Mouse (Mus musculus) Muller cell, postnatal 12 days (primary cell): ENCODE measurements around the gene Dnaaf3.
"Not testable (repeated sequence)": the region's sequence is repeated elsewhere in the genome, so short reads cannot be mapped to it uniquely, and the experiment has no call there.

Experiments used
- DNase-seq: peaks from one replicate; pipeline ENCODE4 v3.0.0-alpha.2; 2015; ENCODE audit errors: inconsistent ontology term

The Dnaaf3 gene

DNA sequence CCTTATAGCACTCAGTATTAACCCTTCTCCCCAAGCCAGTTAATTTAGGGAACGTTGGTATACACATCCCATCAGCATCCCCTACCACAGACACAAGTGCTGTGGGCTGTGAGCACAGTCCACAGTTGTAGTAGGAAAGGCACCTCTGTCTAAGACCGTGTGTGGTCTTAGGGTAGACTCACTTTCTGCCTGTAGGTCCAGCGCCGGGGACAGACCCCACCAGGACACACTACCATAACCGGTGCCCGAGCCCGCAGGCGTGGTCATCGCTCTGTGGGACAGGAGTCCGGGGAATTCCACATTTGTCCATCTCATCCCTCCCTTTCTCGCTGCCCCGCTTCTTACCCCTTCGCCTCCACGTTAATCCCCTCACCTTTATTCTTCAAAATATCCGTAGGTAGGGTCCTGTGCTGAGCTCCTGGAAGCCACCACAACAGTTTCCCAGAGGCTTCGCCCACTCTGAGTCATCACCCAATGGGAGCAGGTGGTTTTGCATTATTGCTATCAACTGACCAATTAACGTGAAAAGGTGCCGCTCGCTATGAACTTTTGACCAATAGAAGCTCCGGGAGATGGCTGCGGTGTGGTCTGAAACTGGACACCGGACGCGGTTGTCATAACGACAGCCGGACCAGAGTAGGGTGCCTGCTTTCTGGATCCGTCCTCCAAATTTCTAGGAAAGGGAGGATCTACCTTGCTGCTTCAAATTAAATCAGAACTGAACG, at the start of gene Dnaaf3:
Gene Dnaaf3 (minus strand): TSS at position 449 of the 725 bp plus-strand sequence.
- peak; percentile 90 for DNase-seq

DNA sequence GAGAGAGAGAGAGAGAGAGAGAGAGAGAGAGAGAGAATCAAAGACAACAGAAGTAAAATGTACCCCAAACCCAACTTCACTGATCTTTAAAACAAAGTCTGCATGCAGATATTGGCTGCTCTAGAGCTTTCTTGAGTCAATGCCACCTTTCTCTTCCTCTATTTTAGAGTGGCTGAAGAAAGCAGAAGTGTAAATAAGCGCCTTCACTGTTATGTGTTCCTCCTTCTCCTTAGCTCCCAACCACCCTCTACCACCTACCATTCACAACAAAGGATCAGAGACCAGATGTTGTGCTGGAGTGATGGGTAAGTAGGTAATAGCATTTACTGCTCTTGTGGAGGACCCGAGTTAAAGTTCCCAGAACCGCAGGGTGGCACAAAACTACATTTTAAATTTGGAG, 49.2 kb upstream of the Dnaaf3 start:
- not testable (repeated sequence) for DNase-seq

DNA sequence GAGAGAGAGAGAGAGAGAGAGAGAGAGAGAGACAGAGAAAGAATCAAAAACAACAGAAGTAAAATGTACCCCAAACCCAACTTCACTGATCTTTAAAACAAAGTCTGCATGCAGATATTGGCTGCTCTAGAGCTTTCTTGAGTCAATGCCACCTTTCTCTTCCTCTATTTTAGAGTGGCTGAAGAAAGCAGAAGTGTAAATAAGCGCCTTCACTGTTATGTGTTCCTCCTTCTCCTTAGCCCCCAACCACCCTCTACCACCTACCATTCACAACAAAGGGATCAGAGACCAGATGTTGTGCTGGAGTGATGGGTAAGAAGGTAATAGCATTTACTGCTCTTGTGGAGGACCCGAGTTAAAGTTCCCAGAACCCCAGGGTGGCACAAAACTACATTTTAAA, 40.1 kb upstream of the Dnaaf3 start:
- not testable (repeated sequence) for DNase-seq

DNA sequence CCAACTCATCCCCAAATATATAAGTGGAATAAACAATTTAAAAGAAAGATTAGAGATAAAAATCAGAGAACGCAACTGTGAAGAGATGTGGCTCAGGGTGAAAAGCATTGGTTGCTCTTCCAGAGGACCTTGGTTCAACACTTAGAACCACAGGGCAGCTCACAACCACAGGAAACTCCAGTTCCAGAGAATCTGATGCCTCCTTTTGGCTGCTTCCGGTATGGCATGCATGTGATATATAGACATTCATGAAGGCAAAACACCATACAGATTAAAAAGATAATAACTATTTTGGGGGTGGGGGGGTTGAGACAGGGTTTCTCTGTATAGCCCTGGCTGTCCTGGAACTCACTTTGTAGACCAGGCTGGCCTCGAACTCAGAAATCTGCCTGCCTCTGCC, 30.4 kb upstream of the Dnaaf3 start:
- DNase-seq, result no peak

DNA sequence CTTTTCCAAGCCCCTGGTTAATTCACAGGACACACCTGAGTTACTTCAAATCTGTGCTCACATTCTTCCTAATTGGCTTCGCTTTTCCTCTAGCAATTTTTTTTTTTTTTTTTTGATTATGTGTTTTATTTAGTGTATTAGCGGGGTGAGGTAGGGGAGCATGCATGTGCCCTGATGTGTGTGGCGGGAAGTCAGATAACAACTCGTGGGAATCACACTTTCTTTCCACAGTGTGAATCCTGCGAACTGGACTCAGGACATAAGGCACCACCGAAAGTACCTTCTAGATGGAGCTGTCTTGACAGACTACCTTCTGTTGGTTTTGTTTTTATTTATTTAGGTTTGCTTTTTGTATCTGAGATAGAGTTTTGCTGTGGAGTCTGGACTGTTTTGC, 24.9 kb upstream of the Dnaaf3 start:
- no peak for DNase-seq

DNA sequence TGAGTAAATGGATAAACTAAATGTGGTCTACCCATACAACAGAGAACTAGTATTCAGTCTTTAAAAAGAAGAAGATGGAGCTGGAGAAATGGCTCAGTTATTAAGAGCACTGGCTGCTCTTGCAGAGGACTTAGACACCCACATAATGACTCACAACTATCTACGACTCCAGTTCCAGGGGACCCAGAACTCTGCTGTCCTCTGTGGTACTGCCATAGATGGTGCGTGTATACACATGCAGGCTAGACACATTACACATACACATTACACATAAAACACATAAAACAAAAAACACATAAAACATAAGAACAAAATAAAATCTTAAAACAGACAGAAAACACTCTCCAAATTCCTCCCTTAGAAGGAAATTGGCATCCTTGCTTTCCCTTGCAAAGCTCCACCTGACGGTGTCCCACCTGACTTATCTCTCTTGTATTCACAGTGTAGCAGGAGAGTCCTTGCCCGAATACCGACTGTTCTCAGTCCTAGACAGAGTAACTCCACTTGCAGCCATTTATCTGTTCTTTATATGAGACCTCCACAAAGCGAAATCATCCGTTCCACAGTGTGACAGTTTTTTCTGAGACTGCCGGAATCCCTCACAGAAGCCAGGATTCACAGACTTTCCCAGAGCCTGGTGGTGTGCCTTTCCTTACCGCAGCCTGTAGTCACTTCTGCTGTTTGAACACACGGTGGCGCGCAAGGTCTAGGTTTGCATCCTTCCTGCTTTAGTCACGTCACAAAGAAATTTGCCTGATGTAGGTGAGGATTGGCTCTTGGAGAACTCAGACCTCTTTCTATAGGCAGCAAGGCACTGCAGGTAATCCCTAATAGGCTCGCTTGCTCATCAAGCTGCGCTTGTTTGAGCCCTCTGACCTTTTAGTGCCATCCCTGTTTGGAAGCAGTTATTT, 24.3 kb upstream of the Dnaaf3 start:
- DNase-seq, result peak; percentile 79

DNA sequence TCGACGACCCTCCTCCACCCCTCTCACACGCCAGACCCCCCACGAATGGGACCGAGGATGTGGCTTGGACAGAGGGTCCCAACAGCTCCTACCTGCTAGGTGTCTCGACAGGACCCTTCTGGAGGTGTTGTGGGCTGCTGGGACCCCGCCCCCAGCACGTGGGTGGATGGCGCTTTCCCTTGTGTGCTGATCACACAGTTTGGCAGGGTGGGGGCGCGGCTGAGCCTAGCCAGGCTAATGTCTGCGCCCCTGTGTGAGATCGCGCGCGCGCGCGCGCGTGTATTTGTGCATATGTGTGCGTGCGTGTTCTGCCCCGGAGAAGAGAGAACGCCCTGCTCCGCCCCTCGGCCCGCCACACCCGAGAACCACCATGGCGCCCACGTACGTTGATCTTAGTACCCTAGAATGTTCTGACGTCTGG, 15.0 kb upstream of the Dnaaf3 start, which contains the start of gene Syt5:
Gene Syt5 (minus strand): TSS at position 321 of the 421 bp plus-strand sequence.
- peak; percentile 19 for DNase-seq

DNA sequence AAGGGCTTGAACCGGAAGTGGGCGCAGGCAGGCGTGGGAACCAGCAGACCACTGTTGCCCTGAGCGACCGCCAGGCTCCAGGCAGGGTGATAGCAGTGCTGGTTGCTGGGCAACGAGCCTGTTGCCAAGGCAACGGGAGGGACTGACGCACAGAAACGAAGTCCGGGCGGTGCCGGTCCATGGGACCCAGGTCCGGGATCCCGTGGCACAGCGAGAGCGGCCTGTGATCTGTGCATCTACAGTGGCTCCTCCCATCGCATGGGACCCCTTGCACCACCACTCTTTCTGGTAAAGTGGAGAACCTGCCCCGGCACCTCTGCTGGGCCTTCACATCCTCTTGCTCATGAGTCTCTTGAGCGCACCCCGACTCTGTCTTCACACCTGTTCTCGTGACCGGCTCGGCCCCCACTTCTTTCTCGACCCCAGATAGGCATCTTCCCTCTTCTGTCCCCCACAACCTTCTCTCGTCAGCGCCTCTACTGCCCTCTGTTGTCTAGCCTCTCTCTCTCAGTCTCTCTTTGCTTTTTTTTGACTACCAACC, 14.4 kb upstream of the Dnaaf3 start:
- DNase-seq, result peak; percentile 64

DNA sequence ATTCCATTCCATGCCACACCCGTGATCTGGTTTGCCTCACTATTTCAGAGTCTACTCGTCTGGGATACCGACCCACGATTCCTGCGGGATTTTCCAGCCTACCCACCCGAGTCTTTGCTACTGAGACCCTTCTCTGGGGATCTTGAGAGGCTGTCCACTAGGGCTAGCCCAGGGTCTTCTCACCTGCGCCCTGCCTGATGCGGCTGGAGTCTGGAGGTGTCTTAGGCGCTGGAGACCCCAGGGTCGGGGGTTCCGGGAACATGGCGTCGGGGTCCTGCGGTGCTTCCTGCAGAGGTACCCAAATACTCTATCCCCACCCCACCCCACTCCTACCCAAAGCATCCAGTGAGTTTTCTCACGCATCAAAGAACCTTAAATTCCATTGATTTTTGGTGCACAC, 13.8 kb upstream of the Dnaaf3 start:
- no peak for DNase-seq

DNA sequence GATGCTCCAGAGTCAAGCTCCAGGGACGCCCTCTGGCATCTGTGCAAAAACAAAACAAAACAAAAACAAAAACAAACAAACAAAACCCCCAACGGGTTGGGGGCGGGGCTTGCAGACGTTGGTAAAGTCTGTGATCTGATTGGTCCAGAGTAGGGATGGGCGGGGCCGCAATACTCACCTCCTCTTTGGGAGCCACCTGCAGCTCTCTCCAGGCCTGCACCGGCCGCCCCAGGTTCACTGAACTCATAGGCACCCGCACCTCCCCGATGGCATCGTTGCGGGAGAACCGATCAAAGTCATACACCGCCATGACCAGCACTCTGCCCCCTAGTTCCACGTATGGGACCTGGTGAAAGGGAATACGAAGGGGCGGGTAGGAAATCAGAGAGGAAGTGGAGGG, 9.8 kb upstream of the Dnaaf3 start:
- no peak for DNase-seq

DNA sequence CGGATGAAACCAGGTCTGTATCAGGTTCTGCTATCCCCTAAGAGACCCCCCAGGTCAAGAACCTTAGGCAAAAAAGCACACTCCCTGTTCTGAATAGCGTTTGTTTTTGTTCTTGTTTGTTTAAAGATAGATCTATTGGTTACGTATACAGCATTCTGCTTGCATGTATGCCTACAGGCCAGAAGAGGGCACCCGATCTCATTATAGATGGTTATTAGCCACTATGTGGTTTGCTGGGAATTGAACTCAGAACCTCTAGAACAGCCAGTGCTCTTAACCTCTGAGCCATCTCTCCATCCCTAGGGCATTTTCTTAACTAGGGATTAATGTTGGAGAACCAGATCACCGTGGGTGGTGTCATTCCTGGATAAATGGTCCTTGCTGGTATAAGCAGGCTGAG, 9.1 kb upstream of the Dnaaf3 start:
- no peak for DNase-seq

DNA sequence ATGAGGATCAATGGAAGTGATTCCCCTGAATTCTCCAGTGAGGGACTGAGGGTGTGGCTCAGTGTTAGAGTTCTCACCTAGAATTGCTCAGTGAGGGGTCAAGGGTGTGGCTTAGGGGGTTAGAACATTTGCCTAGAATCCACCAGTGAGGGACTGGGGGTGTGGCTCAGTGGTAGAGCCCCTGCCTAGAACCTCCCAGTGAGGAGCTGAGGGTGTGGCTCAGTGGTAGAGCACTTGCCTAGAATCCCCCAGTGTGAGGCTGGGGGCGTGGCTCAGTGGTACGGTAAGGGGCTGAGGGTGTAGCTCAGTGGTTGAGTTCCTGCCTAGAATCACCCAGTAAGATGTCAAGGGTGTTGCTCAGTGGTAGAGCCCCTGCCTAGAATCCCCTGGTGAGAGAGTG, 6.8 kb upstream of the Dnaaf3 start:
- DNase-seq, result no peak

DNA sequence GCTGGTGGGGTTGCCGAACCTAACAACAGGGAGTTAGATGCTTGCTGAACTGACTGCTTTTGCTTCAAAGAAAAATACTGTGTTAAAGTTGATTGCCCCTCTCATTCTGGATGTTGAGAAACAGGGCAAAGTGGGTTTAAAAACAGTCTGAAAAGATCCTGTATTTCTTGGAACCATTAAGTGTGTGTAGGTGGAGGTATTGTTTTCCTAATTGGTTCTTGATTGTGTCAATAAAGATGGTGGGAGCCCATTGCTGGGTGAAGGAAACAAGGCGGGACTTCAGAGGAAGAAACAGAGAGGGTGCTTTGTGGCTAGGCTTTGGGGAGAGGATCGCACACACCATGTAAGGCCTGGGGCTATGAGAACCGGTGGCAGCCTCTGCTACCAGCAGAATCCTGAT, 4.9 kb upstream of the Dnaaf3 start:
- no peak for DNase-seq

DNA sequence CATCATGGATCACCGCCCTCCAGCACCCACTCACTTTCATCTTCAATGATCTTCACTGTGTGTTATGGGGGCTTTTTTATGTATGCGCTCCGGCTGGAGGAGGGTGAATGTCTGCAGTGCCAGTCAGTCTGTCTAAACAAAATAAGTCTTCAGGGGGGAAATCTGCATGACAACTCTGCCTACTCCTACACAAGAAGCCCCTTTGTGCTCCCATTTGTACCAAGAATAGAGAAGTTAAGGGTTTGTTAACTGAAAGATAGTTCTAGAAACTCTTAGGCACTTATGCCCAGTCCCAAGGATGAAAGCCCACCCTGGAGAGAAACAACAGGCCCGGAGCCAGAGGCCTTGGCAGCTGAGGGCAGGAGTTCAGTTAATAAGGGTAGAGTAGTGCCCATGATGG, 4.1 kb upstream of the Dnaaf3 start:
- no peak for DNase-seq

DNA sequence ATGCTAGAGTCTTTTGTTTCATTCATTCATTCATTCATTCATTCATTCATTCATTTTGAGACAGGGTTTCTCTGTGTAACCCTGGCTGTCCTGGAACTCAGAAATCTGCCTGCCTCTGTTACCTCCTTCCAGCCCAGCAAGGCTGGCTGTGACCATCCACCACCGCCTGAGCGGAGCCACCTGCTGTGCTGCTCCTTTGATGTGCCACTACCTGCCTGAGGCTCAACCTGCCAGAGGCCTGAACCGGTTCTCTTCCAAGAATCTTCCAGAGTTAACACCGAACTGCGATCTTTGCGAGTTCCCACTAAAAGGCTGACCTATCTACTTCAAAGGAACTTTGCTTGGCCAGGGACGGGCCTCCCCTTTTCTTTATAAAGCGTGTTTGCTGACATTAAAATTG, 2.1 kb downstream of the Dnaaf3 start:
- DNase-seq, result not testable (repeated sequence)

DNA sequence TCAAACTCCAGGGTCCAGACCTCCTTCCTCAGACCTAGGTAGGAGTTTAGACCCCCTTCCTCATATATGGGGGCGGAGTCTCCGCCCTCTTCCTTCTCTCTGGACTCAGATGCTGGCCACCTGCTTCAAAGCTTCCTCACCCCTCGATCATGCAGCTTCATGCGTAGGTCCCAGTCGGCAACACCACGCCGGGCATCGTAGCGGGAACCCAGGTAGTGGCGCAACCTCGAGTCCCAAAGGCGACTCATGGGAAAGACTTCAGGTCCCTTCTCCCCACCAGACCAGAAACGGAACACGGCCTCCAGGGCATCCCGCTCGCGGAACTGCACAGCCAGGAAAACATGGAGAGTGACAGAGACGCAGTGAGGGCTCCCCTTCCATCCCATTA, 5.0 kb downstream of the Dnaaf3 start:
- no peak for DNase-seq

DNA sequence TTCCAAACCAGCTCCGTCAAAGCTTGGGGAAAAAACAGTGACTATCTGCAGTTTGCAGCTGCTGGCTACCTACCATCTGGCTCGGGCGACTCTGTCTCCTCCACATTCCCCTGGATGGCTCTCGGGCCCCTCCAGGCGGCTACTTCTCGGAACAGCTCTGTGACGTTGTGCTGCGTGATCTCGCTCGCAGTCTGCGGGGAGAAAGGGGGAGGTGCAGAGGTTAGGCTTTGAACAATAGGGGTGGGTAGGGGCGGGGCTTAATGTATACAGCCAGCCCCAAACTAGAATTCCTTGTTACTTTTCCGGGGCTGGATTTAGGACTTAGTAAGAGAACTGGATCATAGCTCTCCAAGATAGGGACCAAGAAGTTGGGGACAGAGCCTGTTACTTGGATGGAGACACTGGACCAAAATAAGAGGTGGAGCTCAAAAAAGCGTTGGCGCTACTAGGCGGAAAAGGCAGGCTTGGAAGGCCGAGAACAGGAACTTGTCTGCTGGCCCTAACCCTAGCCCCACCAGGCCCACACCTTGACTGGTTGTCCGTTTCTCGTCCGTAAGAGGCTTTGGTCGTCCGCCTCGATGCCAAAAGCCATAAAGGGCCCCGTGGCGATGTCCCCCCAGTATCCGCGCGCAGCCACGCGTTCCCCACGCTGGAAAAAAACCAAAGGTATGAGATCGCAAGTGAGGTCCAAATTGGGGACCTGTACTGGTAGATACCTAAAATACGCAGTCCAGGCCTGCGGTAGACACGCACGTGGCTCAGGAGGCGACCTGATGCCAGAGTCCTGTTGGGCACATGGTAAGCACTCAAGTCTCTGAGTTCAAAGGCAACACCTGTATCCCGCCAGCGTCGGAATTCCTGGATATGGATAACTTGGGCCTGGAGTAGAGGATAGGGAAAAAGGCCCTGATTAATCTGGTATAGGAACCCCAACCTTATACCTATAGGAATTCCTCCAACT, 5.6 kb downstream of the Dnaaf3 start:
- DNase-seq, result peak; percentile 91

DNA sequence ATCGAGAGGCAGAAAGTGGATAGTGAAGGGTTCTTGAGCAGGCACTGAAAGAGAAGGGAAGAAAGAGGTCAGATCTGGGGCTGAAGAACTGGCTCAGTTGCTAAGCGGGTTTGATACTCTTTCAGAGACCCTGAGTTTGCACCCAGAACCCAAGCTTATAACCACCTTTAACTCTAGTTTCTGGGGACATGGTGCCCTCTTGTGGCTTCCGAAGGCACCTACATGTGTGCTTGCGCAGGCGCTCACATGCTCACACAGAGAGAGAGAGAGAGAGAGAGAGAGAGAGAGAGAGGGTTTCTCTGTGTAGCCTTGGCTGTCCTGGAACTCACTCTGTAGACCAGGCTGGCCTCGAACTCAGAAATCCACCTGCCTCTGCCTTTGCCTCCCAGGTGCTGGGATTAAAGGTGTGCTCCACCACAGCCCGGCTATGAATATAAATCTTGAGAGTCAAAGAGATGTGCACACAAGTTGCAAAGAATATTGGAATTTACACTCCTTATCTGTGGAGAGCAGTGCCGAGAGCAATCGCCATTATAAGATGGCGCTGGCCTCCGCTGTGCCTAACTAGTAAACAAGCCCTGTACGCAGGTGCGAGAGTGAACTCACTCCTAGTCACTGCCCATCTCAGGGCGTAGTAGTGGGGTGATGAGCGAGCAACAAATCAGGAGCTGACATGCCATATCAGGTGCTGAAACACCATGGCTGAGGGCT, 7.9 kb downstream of the Dnaaf3 start, which contains the start of gene Tnni3:
Gene Tnni3 (minus strand): TSS at position 18 of the 711 bp plus-strand sequence.
- peak; percentile 64 for DNase-seq

DNA sequence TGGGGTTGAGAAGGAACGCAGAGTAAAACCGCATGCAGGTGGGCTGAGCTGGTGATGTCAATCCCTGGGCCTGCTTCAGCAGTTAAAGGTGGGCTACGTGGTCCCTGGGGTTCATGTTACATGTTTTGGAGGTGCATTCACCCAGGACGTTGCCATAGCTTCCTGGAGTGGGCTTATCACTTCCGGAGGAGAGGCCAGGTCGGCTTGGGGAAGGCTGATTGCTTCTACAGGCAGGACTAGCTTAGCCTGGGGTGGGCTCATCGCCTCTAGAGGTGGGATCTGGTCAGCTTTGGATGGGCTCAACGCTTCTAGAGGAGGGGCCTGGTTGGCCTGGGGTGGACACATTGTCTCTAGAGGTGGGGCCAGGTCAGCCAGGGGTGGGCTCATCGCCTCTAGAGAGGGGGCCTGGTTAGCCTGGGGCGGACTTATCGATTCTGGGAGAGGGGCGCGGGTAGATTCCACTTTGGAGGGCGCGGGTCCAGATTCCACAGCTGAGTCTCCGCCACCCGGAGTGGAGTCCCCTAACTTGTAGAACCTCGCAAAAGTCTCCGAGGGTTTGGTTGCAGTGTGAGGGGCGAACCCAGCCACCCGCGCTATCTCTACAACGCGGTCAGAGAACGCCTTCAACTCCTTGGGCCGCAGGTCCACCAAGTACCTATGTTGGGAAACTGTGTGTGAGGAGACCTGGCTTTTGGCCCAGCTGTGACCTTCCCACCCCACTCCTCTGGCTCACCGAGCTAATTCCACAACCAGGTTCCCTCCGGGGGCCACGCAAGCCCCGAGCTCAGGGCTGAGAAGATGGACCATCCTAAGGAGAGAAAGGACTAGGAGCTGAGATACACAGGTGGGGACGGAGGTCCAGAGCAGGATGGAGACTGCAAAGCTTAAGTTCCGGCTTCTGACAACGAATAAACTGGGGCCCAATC, 8.8 kb downstream of the Dnaaf3 start:
- DNase-seq, result no peak

DNA sequence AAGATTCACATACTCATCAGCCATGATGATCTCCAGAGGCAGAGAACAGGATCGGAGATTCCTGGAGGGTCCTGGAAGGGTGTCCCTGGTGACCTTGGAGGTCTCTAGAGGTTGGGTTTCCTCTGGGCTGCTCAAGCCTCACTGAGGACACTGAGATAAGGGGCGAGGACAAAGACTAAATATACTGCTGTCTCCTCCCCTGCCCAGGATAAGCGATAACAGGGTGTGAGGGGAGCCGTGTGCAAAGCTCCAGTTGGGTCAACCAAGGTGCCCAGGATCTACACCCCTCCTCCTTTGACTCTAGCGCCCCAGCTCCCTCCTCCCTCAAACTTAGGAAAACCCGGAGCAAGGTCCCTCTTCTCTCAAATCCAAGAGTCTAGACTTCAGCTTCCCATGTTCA, 10.0 kb downstream of the Dnaaf3 start:
- no peak for DNase-seq
